Mouse (Mus musculus): ENCODE data around the gene Tns1.
"Not testable (repeated sequence)": the region's sequence is repeated elsewhere in the genome, so short reads cannot be mapped to it uniquely, and the experiment has no call there.

DNA sequence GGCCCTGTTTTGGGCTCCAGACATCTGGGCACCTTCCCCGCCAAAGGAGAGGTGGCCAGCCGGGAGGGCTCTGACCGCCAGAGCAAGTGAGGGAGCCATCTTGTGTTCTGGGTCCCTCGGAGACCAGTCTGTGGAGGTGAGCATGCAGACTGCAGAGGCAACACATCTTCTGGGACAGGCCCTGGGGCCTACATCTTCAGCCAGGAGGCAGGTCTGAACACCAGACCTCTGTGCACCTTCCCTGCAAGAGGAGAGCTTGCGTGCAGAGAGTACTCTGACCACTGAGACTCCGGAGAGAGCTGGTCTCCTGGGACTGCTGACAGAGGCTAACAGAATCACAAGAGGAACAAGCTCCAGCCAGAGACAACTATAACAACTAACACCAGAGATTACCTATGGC lies 228.8 kb downstream of the Tns1 start:
- TF ChIP-seq KAT2A (IDR thresholded peaks at IDR 0.05; ENCODE audit: insufficient replicate concordance, low read length); CTCF (conservative IDR thresholded peaks at IDR 0.05 in 1 of 2, IDR thresholded peaks at IDR 0.05 in 1 of 2; ENCODE audit: low read depth in 2 of 2, low read length in 2 of 2); E2F4 (IDR thresholded peaks at IDR 0.05; ENCODE audit: insufficient replicate concordance, low read depth, low read length); POLR2A (IDR thresholded peaks at IDR 0.05; ENCODE audit: low read depth, low read length); RCOR1 (conservative IDR thresholded peaks at IDR 0.05; ENCODE audit: low read depth, low read length); EP300 (IDR thresholded peaks at IDR 0.05; ENCODE audit: low read length); MAX (IDR thresholded peaks at IDR 0.05; ENCODE audit: low read length): not testable (repeated sequence)

Data from CH12.LX (cell line).